Mouse (Mus musculus) liver, embryonic 14.5 days (tissue): ENCODE results near the gene Tmem235. TPM values are rescaled to one million over a fixed set of nuclear protein-coding genes. Genes with fewer than 3 reads are reported as not detected.

Experiments used
- ATAC-seq: fragments of 200-750 bp; cut with Nextera tagmentation; 2 replicates; pipeline ENCODE4 v1.8.0; 2017; ENCODE audit warnings: moderate number of reproducible peaks, mild to moderate bottlenecking, moderate library complexity; ENCODE audit not compliant: insufficient read depth
- DNase-seq, 3 experiments: peaks; one replicate each; pipeline ENCODE4 v3.0.0-alpha.2; 2012 to 2013; ENCODE audit warnings: low read depth in 3 of 3, low spot score in 3 of 3
- H3K27ac ChIP-seq: fragments of 300-500 bp; sonication (generic); 2 replicates; pipeline ENCODE4 v1.5.1; 2014; ENCODE audit warnings: moderate library complexity, mild to moderate bottlenecking, control low read depth, inconsistent platforms
- H3K27me3 ChIP-seq: fragments of 300-500 bp; sonication (generic); 2 replicates; pipeline ENCODE4 v1.6.1; 2014; ENCODE audit warnings: mild to moderate bottlenecking, low read length, moderate library complexity; ENCODE audit not compliant: control insufficient read depth, insufficient read depth
- H3K36me3 ChIP-seq: fragments of 300-500 bp; sonication (generic); replicated peaks from 2 replicates; pipeline ENCODE4 v1.6.1; 2014; ENCODE audit warnings: low read depth; ENCODE audit not compliant: control insufficient read depth, insufficient read depth
- H3K4me1 ChIP-seq, 2 experiments: fragments of 200-500 bp in 1 of 2; fragments of 300-500 bp in 1 of 2; sonication (generic) in 1 of 2; replicated peaks; 2 replicates each; pipeline ENCODE4 v1.6.1; 2012 to 2014; ENCODE audit warnings: antibody characterized with exemption in 1 of 2, inconsistent platforms in 1 of 2, low read length in 1 of 2; ENCODE audit not compliant: control insufficient read depth in 2 of 2, insufficient read depth in 2 of 2
- H3K4me2 ChIP-seq: fragments of 300-500 bp; sonication (generic); 2 replicates; pipeline ENCODE4 v1.6.1; 2014; ENCODE audit warnings: low read depth, mild to moderate bottlenecking, control low read depth, moderate library complexity
- H3K4me3 ChIP-seq, 2 experiments: fragments of 200-500 bp in 1 of 2; fragments of 300-500 bp in 1 of 2; sonication (generic) in 1 of 2; 2 replicates each; pipeline ENCODE4 v1.5.1; 2012 to 2014; ENCODE audit warnings: low read depth in 2 of 2, low read length in 2 of 2, mild to moderate bottlenecking in 2 of 2, control low read depth in 1 of 2, inconsistent platforms in 1 of 2, moderate library complexity in 1 of 2; ENCODE audit not compliant: insufficient read depth in 1 of 2
- H3K9ac ChIP-seq: fragments of 300-500 bp; sonication (generic); replicated peaks from 2 replicates; pipeline ENCODE4 v1.6.1; 2014; ENCODE audit warnings: mild to moderate bottlenecking, control low read depth, moderate library complexity
- H3K9me3 ChIP-seq: fragments of 300-500 bp; sonication (generic); 2 replicates; pipeline ENCODE4 v1.6.1; 2016; ENCODE audit warnings: low read length, mixed read lengths; ENCODE audit not compliant: control insufficient read depth
- CTCF ChIP-seq: IDR thresholded peaks from 2 replicates; pipeline ENCODE4 v1.5.1; 2016; ENCODE audit warnings: antibody characterized with exemption, low read depth, control low read depth
- EP300 ChIP-seq: IDR thresholded peaks from 2 replicates; pipeline ENCODE4 v1.6.1; 2016; ENCODE audit warnings: antibody characterized with exemption, low read depth
- WGBS: fragments of 180-500 bp; shearing (Covaris S2); extraction: QIAGEN DNeasy Blood & Tissue Kit; methylation state at CpG from one replicate; pipeline ENCODE4 v1.1.7; 2014; ENCODE audit not compliant: insufficient replicate concordance; 5-methylcytosine and 5-hydroxymethylcytosine counted together
- polyA plus RNA-seq, 2 experiments: library from polyadenylated mRNA; depleted of rRNA in 1 of 2; stranded (reverse) in 1 of 2; unstranded in 1 of 2; fragments of >200 nt; fragmentation: Nextera tagmentation in 1 of 2; extraction: Ambion mirVana in 1 of 2; gene quantifications; 2 replicates each; pipeline versions ENCODE4 v1.2.1 to v1.2.3; 2012 to 2014

Gene Tmem235
- polyA plus RNA-seq, 2 experiments = not detected

DNA sequence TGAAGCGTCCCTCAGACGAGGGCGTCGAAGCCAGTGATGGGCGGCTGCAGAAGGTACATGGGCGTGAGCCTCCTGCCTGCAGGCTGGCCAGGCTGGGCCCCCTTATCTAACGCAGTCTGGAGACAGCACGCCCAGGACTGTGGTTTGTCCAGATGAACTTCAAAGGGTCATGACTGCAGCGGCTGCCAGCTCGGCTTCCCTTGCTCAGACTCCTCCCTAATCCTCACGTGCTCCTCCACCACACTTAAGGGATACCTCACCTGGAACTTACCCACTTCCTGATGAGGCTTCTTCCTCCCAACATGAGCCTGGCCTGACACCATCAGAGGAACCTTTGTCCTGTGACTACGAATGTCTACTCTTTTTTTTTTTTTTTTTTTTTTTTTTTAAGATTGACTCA, 54.0 kb downstream of the Tmem235 start:
- Histone ChIP-seq H3K4me2 (peak overlapping the region; percentile 57), H3K4me1 (peaks cover 25 to 26% of the 10 kb centered on the region in 2 experiments), H3K4me3 (no peak overlapping the region), H3K27me3 (no peaks in the 10 kb centered on the region), H3K9ac (peak overlapping the region; percentile 39; the same call in 1 of the 2 replicates), H3K36me3 (no peaks in the 10 kb centered on the region), H3K27ac (peak overlapping the region; percentile 79), H3K9me3 (peaks cover 7% of the 10 kb centered on the region)
- TF ChIP-seq EP300 = 0 out of 2 replicates have a peak, but pooled peaks have one; percentile 28
- 0 out of 2 replicates have a peak, but pooled peaks have one; percentile 11 for TF ChIP-seq CTCF
- 11% methylated on average over 12 of the region's 12 CpGs for WGBS
- peak; percentile 93 for ATAC-seq
- DNase-seq = peak; percentile 71 to 76 (median 72)

Other genes starting within 250 kb of the Tmem235 start
- 3.4 and 3.7 TPM in 2 replicates for gene Tnrc6c, start 206.5 kb upstream of the Tmem235 start, polyA plus RNA-seq (2012; rRNA removed)
- gene Tnrc6c, start 206.5 kb upstream of the Tmem235 start, polyA plus RNA-seq (2014; fragmentation: Nextera tagmentation; extraction: Ambion mirVana) = 2.4 and 2.6 TPM in 2 replicates
- gene Tmc8, start 78.7 kb upstream of the Tmem235 start, polyA plus RNA-seq (2012; rRNA removed) = 28.1 and 29.8 TPM in 2 replicates
- gene Tmc8, start 78.7 kb upstream of the Tmem235 start, polyA plus RNA-seq (2014; fragmentation: Nextera tagmentation; extraction: Ambion mirVana) = 9.9 and 13.1 TPM in 2 replicates
- gene Tmc6, start 78.6 kb upstream of the Tmem235 start, polyA plus RNA-seq (2012; rRNA removed) = 32.1 and 51.8 TPM in 2 replicates
- 40.5 and 44.1 TPM in 2 replicates for gene Tmc6, start 78.6 kb upstream of the Tmem235 start, polyA plus RNA-seq (2014; fragmentation: Nextera tagmentation; extraction: Ambion mirVana)
- 104 and 133 TPM in 2 replicates for gene 6030468B19Rik, start 63.1 kb upstream of the Tmem235 start, polyA plus RNA-seq (2012; rRNA removed)
- gene 6030468B19Rik, start 63.1 kb upstream of the Tmem235 start, polyA plus RNA-seq (2014; fragmentation: Nextera tagmentation; extraction: Ambion mirVana) = 67.1 and 78.0 TPM in 2 replicates
- 0.03 and 0.08 TPM in 2 replicates for gene Gm20708, start 51.1 kb upstream of the Tmem235 start, polyA plus RNA-seq (2012; rRNA removed)
- 0.10 and 0.28 TPM in 2 replicates for gene Gm20708, start 51.1 kb upstream of the Tmem235 start, polyA plus RNA-seq (2014; fragmentation: Nextera tagmentation; extraction: Ambion mirVana)
- gene Syngr2, start 51.1 kb upstream of the Tmem235 start, polyA plus RNA-seq (2012; rRNA removed) = 36.5 and 48.8 TPM in 2 replicates
- gene Syngr2, start 51.1 kb upstream of the Tmem235 start, polyA plus RNA-seq (2014; fragmentation: Nextera tagmentation; extraction: Ambion mirVana) = 48.6 and 50.4 TPM in 2 replicates
- gene Afmid, start 34.8 kb upstream of the Tmem235 start, polyA plus RNA-seq (2012; rRNA removed) = 7.1 and 7.6 TPM in 2 replicates
- 7.5 and 9.8 TPM in 2 replicates for gene Afmid, start 34.8 kb upstream of the Tmem235 start, polyA plus RNA-seq (2014; fragmentation: Nextera tagmentation; extraction: Ambion mirVana)
- gene Tk1, start 34.7 kb upstream of the Tmem235 start, polyA plus RNA-seq (2012; rRNA removed) = 122 and 136 TPM in 2 replicates
- gene Tk1, start 34.7 kb upstream of the Tmem235 start, polyA plus RNA-seq (2014; fragmentation: Nextera tagmentation; extraction: Ambion mirVana) = 135 and 144 TPM in 2 replicates
- 123 and 181 TPM in 2 replicates for gene Birc5, start 11.5 kb upstream of the Tmem235 start, polyA plus RNA-seq (2012; rRNA removed)
- gene Birc5, start 11.5 kb upstream of the Tmem235 start, polyA plus RNA-seq (2014; fragmentation: Nextera tagmentation; extraction: Ambion mirVana) = 371 and 373 TPM in 2 replicates
- gene Tha1, start 12.7 kb downstream of the Tmem235 start, polyA plus RNA-seq (2012; rRNA removed) = 1.4 TPM in 2 replicates
- 0.83 and 1.6 TPM in 2 replicates for gene Tha1, start 12.7 kb downstream of the Tmem235 start, polyA plus RNA-seq (2014; fragmentation: Nextera tagmentation; extraction: Ambion mirVana)
- 6.5 and 7.0 TPM in 2 replicates for gene Socs3, start 109.3 kb downstream of the Tmem235 start, polyA plus RNA-seq (2012; rRNA removed)
- 2.2 and 2.7 TPM in 2 replicates for gene Socs3, start 109.3 kb downstream of the Tmem235 start, polyA plus RNA-seq (2014; fragmentation: Nextera tagmentation; extraction: Ambion mirVana)
- gene Pgs1, start 125.5 kb downstream of the Tmem235 start, polyA plus RNA-seq (2012; rRNA removed) = 11.9 and 12.9 TPM in 2 replicates
- gene Pgs1, start 125.5 kb downstream of the Tmem235 start, polyA plus RNA-seq (2014; fragmentation: Nextera tagmentation; extraction: Ambion mirVana) = 11.2 and 12.1 TPM in 2 replicates